Mouse (Mus musculus) adrenal gland (tissue): ENCODE data around the gene Gba.

Source experiments
- intact Hi-C: fragments of 180-260 bp; cut with DNase I; formaldehyde crosslinking; loops from one replicate; pipeline ENCODE4 v1.15.1; 2025

The Gba gene

DNA sequence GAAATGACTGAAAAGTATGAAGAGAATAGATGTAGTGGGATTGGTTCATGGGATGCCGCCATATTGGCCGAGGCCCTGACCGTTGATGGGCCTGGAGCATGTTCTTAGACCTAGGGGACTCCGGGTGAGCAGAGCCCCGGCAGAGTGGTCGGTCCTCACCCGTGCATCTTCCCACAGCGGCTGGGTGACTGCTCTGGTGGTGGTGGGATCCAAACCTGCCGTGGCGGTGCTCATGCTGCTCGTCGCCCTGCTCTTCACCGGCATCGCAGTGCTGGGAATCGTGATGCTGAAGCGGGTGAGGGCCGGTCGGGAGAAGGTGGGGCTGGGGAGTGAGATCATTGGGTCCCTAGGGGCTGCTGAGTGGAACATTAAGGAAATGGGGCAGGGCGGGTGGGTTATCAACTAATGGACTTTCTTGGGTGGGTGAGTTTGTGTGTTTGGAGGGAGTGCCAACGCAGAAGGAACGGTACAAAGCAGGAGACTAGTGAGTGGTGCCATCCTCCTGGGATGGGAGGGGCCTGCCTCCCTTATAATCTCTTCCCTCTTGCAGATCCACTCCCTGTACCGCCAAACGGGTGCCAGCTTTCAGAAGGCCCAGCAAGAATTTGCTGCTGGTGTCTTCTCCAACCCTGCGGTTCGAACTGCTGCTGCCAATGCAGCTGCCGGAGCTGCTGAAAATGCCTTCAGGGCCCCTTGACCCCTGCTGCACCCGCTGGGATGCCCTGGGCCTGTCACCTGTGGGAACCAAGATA is 20.8 kb upstream of the Gba start:
- intact Hi-C loops, result no loop called here

DNA sequence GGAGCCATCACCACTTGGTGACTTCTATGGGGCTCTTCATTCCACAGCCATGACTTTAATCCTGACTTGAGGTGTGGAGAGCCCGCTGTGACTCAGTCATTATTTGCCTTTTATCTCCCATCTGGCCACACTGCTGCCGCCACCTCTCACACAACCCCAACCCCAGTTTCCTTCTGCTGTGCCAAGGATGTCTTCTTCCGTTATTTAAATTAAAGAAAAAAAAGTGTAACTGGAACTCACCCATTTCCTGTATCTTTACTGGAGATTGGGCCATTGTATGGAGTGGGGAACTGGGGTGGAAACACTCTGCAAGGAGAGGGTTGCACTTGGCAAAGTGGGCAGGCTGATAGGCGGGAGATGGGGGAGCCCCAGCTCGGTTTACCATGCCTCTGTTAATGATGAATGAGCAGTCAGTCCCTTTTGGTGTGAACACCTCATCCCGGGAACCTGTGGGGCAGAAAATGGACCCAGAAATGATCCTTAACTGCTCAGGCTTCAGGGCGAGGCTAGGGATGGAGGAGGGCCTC is 20.1 kb upstream of the Gba start:
- intact Hi-C loops, result no loop called here

DNA sequence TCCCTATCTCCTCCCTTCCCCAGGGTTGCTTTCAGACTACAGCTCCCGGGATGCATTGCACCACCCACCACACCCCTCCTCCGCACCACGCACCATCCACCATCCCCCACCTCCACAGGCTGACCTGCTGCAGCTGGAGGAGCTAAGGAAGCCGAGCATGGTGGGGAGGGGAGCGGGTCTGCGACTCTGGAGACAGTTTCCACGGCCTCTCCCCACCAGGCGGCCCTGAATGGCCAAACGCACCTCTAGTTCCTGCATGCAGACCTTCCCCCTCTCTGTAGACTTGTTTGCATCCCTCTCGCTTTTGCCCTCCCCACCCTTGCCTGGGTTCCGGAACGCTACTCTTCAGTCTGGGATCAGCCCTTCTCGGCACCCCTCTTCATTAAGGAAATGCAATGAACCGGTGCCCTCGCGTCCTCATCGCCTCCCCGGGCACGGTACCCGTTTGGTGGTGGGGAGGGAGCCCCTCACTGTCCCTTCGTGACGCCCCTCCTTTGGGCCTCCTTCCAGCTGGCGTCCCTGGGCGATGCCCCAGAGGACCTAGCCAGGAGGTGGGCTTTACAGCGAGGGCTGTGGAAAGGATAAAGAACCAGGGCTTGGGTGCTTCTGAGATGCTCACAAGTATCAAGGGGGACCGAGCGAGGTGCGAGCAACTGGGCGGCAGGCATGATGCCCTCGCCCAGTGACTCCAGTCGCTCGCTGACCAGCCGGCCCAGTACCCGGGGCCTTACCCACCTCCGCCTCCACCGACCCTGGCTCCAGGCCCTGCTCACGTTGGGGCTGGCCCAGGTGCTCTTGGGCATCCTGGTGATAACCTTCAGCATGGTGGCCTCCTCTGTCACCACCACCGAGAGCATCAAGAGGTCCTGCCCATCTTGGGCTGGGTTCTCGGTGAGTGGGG is 19.4 kb upstream of the Gba start, which contains the start of gene Fam189b:
Fam189b (plus strand) TSS at position 86 of the 901 bp plus-strand sequence.
- intact Hi-C loops, result no loop called here

DNA sequence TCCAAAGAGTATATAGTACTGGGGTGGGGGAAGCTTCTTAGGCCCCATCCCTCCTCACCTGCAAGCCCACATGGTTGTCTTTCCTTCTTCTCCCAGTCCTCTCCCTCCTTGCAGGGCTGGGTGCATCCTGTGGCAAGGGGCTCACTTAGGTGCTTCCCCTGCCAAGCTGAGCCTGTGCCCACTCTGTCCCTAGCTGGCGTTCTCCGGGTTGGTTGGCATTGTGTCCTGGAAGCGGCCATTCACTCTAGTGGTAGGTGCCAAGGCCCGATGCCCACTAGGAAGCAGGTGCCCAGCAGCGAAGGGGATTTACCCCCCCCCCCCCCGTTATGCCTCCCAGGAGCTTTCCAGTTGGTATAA is 18.8 kb upstream of the Gba start:
- intact Hi-C loops, result no loop called here

DNA sequence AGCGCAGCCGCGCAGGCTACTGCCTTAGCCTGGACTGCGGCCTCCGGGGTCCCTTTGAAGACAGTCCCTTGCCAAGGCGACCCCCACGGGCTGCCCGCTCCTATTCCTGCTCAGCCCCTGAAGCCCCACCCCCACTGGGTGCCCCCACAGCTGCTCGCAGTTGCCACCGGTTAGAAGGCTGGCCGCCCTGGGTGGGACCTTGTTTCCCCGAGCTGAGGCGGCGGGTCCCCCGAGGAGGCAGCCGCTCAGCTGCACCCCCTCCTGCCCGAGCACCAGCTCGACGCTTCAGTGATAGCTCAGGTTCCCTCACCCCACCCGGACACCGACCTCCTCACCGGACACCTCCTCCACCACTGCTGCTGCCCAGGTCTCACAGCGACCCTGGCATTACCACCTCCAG is 15.5 kb upstream of the Gba start:
- intact Hi-C loops, result no loop called here

DNA sequence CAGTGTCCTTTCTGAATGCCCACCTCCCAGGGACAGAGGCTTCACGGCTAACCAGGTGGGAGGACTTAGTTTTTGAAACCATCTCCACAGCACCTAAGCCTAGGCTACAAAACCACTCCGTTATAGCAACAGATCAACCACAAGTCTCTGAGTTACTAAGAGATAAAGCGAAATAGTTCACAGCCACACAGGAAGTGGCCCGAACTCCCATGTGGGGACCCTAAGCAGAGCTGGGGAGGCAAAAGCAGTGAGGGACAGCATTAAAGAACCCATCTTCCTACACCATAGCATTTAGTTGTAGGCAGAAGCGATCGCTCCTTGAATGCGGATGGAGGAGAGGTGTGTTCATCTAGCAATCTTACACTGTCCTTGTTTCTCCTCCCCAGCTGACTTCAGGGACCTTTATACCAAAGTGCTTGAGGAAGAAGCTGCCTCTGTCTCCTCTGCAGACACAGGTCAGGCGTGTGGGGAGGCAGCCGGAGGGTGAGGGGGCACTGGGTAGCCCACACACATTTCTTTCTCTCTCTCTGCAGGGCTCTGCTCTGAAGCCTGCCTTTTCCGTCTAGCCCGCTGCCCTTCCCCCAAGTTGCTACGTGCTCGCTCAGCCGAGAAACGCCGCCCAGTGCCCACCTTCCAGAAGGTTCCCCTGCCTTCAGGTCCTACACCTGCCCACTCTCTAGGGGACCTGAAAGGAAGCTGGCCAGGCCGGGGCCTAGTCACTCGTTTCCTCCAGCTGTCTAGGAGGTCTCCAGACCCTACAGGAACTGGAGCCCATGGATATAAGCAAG is 14.8 kb upstream of the Gba start:
- intact Hi-C loops, result no loop called here

DNA sequence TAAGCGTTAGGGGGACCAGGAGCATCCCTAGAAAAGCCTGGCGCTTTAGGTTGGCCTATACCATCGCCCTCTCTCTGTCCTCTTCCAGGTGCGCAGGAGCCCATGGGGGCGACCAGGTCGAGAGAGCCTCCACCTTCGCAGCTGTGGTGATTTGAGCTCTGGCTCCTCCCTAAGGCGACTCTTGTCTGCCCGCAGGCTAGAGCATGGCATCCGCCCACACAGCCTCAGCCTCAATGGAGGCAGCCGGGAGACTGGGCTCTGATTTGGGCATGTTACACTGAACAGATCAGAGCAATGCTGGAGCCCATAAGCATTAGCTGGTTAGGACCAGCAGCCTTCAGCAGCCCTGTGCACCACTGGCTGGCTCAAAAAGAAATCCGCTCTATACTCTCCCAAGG is 14.3 kb upstream of the Gba start:
- intact Hi-C loops, result no loop called here

DNA sequence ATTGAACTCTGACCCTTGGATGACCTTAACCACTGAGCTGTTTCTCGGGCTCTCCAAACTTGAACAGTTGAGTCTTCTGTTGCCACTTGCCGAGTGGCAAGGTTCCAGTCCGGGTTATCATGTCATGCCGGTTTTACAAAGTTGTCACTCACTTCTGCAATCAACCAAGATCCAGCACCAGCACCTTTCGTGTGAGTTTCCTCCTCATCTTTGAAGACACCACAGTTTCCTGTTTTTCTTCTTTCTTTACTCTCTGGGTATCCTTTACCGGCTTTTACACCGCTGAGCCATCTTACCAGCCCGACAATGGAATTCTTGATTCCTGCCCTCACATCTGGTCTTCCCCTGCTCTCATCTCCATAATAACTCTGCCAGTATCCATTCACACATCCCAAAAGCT is 12.3 kb upstream of the Gba start:
- intact Hi-C loops, result no loop called here

DNA sequence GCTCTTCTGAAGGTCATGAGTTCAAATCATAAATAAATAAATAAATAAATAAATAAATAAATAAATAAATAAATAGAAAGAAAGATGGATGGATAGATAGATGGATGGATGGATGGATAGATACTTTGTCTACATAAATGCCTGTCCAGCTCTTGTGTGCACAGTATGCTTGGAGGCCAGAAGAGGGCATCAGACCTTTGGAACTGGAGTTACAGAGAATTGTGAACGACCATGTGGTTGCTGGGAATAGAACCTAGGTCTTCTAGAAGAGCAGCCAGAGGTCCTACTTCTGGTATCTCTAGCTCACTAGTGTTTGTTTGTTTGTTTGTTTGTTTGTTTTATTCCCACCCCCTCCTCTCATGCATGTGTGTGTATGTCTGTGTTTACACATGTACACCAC is 9.4 kb upstream of the Gba start:
- intact Hi-C loops, result no loop called here

DNA sequence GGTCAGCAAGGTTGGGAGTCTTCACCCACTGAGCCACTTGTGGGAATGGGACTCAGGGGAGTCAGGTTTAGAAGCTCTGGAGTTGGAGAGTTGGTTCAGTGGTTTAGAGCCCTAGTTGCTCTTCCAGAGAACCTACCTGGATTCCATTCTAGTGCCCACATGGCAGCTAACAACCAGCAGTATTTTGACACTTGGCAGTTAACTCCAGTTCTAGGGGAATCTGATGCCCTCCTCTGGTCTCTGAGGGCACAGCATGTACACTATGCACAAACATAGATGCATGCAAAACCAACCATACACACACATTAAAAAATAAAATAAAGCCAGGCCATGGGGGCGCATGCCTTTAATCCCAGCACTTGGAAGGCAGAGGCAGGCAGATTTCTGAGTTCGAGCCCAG is 8.9 kb upstream of the Gba start:
- intact Hi-C loops, result no loop called here

DNA sequence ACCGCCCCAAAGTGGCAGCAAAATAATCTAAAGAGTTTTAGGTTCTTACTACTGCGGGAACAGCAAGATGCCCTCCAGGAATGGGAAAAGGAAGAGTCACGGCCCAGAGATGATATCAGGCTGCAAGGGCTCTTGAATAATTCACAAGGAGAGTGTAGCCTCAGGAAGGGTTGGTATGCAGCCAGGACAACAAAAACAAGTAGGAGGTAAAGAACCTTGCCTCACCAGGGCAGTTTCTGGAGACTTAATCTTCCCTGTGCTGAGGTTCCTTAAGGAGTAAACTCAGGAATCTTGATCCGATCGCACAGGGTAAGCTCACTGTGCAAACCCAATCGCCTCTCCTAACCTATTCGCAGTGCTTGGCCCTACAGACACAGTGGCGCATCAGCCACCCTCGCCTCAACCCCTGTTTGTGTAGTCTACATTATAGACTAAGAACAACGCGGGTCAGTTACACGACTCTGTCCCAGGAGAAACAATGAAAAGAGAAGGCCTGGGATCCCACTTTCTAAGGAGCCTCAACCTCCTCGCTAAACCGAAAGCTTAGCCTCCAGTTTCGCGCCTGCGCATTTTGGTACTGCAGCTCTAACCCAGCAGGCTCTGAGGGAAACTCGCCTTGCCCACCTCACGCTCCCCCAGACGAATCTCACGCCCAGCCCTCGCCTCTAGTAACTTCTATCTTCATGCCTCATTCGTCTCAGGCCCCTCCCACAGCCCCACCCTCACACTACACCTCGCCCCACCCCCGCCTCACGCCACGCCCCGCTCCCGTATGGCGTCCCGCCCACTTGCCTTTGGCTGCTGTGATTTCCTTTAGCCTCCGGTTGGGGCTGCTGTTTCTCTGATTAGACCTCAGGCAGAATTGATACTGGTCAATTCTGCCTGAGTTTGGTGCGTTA is 6.5 kb upstream of the Gba start:
- intact Hi-C loops, result no loop called here

DNA sequence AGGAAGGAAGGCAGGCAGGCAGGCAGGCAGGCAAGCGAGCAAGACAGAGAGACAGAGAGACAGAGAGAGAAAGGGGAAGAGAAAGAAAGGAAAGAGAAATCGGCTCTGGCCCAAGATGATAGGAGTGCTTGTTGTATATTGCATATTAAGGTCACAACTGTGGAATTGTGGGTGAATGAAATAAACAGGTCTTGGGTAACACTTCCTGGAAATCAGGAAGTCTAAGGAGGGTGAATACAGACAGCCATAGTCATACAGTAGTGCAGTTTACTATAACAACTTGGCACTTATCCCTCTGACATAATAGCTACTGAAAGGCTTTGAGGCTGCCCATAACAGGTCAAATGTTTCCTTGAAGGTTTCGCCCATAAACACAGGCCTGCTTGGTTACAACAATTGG is 2.9 kb upstream of the Gba start:
- intact Hi-C loops, result loop anchor here (2.0 kb wide), 1 partner anchor 13 kb away; no protein-coding TSS in a partner anchor

DNA sequence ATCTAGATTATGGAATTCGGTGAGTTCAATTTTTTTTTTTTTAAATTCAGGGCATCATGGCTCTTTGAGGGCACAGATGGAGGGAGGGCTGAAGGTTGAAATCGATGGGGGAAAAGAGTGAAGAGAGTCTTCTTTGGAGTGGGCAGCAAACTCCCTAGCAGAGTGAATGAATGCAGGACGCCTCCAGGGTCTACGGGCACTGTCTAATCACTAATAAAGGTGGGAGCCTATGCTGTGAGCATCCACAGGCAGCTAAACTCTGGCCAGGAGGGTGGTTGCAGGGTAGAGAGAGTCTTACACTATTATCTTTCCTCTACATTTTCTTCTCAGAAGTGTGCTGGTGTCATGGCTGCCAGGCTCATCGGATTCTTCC is 400 bp downstream of the Gba start:
- intact Hi-C loops, result no loop called here

DNA sequence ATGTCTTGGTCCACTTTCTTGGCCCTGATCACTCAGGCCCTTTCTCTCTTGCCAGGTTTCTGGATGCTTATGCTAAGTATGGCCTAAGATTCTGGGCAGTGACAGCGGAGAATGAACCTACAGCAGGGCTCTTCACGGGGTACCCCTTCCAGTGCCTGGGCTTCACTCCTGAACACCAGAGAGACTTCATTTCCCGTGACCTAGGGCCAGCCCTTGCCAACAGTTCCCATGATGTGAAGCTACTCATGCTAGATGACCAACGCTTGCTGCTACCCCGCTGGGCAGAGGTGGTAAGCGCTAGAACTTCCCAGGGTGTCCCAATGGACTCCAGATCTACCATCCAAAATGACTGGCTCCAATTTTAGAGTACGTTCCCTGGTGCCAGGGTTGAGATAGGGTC is 3.4 kb downstream of the Gba start:
- intact Hi-C loops, result no loop called here

DNA sequence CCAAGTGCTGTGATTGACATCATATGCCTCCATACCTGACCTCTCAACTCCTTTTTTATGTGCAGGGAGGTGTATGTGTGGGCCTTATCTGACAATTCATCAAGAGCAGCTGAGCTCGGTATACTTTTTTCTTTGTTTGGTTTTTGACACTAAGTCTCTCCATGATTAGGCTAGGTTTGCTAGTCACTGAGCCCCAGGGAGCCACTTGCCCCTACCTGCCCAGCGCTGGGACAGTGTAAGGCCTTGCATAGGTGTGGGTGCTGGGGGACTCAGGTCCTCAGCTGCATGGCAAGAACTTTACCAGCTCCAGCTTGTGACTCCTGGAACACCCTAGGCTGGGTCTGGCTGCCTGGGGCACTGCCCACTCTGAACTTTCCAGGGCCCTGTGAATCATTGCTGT is 4.0 kb downstream of the Gba start:
- intact Hi-C loops, result no loop called here

DNA sequence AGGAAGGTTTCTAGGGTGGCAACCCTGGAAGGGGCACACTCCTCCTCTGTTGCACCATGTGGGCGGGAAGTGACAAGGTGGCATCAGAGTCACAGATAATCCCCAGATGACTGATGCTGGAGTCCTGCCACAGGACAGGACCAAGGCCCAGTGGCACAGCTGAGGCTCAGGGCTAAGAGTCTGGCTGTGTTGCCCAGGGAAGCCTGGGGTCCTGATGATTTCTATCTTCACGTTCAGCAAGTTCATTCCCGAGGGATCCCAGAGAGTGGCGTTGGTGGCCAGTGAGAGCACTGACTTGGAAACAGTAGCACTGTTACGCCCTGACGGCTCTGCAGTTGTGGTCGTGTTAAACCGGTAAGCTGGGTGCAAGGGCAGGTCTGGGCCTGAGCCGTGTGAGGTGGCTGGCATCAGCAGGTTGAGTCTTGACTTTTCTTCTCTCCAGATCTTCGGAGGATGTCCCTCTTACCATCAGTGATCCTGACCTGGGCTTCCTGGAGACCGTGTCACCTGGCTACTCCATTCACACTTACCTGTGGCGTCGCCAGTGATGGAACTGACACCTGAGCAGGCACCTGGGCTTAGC is 5.4 kb downstream of the Gba start:
- intact Hi-C loops, result no loop called here

DNA sequence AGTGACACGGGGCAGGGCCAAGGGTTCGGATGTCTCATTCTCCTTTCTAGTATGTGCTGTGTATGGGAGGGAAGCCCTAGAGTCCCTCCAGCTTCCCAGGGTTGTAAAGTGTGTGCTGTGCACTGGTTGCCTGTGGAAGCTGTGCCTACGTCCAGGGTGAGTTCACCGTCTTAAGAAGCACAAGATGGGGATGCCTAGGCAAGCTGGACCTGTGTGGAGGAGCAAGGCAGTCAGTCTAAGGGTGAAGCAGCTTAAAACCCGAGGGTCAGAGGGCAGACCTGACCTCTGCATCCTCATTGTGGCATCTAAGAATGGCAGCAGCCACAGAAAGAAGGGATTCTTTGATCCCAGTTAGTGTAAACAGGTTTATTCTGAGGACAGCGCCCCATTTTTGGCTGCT is 6.0 kb downstream of the Gba start:
- intact Hi-C loops, result no loop called here

DNA sequence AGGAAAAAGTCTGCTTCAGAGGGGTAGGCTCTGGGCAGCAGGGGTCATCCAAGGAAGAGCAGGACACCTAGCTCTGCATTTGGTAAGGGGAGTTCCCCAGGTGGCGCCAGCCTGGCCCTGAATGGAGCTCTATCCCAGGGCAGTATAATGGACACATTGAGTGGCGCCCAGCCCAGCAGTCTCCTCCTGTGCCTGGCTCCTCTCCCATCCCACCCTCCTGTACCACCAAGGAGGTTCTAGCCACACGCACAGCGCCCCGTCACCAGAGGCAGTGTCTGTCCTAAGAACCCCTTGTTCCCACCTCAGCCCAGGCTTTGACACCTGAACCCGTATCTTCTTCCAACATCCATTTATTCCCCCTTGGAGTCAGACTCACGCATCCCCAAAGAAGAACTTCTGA is 7.0 kb downstream of the Gba start:
- intact Hi-C loops, result no loop called here

DNA sequence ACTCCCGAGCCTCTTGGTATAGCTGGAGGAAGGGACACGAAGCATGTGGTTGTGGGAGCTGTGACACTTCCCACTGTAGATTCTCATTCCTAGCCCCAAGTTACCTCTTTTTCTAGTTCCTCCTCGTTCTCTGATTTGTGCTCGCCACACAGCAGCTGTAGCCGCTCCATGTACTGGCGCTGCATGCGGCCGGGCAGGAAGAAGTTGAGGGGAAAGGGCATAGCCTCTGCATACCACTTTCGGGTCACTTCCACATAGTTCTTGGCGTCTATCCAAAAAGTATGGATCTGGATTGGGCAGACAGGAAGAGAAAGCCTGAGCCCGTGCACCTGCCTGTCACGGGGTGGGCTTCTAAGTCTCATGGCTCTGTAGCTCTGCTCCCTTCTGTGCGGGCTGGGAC is 7.4 kb downstream of the Gba start:
- intact Hi-C loops, result no loop called here

DNA sequence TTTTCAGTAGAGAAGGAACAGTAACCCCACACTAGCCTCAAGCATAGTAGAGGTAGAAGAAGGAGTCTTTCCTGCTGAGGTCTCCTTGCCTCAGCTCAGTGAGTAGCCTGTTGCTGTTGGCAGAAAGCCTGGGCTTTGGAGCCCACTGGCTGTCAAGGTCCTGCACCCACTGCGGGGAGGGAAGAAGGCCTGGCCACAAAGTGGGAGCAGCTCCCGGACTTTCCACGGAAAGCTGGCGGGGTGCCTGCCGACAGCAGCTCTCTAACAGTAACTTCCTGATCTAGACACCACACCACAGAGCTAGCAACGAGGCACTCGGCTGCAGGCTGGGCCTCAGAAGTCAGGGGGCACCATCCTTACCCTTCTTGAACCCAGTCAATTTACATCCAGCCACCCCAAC is 8.0 kb downstream of the Gba start:
- intact Hi-C loops, result no loop called here
